Mouse (Mus musculus) cortical plate, adult 2 months (tissue): ENCODE results near the gene Trp73.

Experiments used
- CTCF ChIP-seq: fragments of 200-500 bp; IDR thresholded peaks from 2 replicates; pipeline ENCODE4 v1.5.1; 2011; ENCODE audit warnings: mild to moderate bottlenecking, control low read depth, low read length; ENCODE audit not compliant: insufficient read depth; ENCODE audit errors: extremely low read depth
- POLR2A ChIP-seq: fragments of 200-500 bp; IDR thresholded peaks from 2 replicates; pipeline ENCODE4 v1.6.1; 2011; ENCODE audit warnings: mild to moderate bottlenecking, low read length, control low read depth; ENCODE audit not compliant: insufficient read depth; ENCODE audit errors: extremely low read depth

DNA sequence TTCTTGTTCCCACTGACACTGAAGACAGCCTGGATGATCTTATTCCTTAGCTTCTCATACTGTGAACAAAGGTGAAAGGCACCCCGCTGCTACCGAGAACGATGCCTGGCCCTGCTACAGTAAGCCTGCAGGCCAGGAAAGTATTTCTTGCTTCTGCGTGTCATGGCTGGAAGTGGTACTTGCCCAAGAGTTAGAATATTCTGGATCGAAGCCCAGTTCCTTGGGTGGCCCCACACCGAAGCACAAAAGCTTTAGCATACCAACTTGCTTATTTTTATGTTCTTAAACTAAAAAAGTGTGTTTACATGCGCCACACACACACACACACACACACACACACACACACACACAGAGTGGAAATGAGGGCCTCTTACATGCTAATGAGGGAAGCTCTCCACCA is 111.9 kb downstream of the Trp73 start:
- TF ChIP-seq CTCF (no peak), POLR2A (no peak)
